Mouse (Mus musculus) monocyte, adult 2 months (primary cell): ENCODE measurements around the gene Cops3.

Source experiments
- DNase-seq, 2 experiments: peaks; one replicate each; pipeline ENCODE4 v3.0.0; 2022; ENCODE audit warnings: low spot score in 2 of 2, low read depth in 1 of 2

Cops3 gene

GRCm38 (mm10) chr11:59811211-59811610, 28.4 kb downstream of the Cops3 start:
- DNase-seq = no peak

DNA sequence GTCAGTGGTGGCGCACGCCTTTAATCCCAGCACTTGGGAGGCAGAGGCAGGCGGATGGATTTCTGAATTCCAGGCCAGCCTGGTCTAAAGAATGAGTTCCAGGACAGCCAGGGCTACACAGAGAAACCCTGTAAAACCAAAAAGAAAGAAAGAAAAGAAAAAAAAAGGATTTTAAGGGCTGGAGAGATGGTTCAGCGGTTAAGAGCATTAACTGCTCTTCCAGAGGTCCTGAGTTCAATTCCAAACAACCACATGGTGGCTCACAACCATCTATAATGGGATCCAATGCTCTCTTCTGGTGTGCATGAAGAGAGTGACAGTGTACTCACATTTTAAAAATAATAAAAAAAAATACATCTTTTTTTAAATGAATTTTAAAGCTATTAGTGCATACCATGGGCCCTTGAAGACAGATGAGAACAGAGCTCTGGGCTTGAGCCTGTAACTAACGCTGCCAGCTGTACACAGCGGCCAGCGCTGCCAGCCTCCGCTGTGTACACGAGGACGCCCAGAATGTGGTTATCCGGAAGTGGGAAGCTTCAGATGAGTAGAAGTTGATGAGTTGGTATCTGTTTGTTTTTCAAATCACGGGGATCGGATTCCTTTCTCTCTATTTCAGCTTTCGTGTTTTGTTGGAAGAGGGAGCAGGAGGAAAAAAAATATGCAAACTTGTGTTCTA, 29.0 kb downstream of the Cops3 start:
- no peak for DNase-seq

GRCm38 (mm10) chr11:59809670-59810474, 29.8 kb downstream of the Cops3 start, which contains the start of gene Flcn:
Flcn (minus strand) TSS chr11:59810016.
- peak; percentile 68 to 86 for DNase-seq

GRCm38 (mm10) chr11:59809071-59809669, 30.5 kb downstream of the Cops3 start:
- DNase-seq = no peak

DNA sequence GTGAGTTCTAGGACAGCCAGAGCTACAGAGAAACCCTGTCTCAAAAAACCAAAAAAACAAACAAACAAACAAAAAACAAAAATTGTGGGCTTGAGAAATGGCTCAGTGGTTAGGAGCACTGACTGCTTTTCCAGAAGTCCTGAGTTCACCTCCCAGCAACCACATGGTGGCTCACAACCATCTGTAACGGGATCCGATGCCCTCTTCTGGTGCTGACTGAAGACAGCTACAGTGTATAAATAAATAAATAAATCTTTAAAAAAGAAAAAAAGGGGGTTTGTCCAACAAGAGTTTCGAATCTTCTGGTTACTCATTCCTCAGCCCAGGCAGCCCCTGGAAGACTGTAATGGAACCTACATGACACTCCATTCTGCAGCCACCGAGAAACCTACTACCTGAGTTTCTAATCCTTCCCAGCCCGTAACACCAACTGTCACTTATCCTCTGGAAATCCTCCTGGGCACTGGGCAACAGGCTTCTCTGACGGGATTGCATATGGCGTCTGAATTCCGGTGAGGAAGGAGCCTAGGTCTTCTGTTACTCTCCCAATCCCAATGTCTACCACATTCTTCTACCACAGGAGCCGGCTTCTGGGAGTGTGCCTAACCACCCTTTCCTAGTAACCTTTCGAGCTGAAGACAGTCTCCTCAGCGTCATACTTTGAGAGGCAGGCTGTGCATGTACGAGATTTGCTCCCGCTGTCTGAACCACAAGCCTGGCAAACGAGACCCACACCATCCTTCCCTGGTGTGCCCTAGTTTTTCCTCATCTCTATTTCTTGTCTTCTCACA, 31.3 kb downstream of the Cops3 start:
- no peak for DNase-seq

DNA sequence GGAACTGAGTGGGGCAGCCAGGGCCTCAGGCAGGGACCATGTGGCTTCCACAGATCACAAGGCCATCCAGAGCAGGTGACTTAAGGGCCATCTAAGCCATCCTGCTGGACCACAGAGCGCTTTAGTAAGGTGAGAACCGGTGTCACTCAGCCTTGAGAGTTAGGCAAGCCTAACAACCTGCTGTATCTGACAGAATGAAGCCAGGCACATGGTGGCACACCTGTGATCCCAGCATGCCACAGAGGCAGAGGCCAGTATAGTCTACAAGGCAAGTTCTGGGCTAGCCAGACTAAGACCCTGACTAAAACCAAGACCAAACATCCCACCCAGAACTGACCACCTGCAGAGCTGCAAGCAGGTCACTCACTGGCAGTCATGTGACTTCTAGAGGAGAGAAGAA, 34.0 kb downstream of the Cops3 start:
- DNase-seq = no peak

DNA sequence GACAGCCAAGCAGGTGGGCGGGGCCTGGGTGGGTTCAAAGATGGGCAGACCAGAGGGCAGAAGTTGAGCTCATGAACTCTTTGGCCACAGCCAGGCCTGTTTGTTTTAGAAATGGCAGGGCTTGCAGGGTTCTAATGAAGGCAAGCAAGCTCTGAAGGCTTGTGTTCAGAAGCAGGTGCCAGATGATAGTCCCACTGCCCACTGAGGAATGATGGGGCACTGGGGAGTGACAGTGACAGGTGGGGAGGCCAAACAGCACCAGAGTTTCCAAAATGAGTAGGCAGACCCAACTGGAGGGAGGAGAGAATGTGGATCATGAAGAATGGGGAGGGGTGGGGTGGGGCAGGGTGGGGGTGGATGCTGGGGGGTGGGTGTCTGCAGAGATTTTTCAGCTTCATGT, 34.4 kb downstream of the Cops3 start:
- DNase-seq = no peak

- no peak for DNase-seq
Observed at GRCm38 (mm10) chr11:59804409-59805110, 35.1 kb downstream of the Cops3 start.

- no peak for DNase-seq
Observed at GRCm38 (mm10) chr11:59803516-59803915, 36.1 kb downstream of the Cops3 start.

DNA sequence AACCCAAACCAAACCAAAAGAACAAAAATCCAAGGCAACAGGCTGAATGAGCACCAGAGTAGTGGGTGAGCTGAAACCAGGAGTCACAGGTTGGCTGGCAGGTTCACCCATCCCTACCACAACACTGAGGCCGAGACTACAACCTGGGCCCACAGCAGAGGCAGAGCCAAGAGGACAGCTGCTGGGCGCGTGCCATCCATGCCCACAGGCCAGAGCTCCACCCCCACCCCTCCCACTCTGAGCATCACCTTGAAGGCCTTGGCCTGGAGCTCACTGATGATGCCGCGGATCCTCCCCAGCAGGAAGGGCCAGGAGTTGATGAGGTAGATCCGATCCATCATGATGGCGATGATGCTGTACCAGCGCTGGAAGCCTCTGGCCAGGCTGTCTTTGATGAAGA, 37.8 kb downstream of the Cops3 start:
- DNase-seq = no peak

DNA sequence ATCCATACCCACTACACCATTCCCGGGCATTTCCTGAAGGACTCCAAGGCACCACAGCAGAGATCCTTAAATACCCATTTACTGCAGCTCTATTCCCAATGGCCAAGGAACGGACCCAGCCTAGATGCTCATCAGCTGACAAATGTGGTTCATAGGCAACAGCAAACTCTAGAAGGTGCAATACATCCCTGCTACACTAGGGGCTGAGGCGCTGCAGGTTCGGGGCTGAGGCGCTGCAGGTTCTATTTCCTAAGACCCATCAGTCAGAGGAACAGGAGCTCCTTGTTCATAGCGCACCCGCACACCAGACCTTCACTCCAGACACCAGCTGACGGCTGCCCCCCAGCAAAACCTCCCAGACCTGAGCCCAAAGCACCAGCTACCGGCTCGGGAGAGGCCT, 39.2 kb downstream of the Cops3 start:
- no peak for DNase-seq

DNA sequence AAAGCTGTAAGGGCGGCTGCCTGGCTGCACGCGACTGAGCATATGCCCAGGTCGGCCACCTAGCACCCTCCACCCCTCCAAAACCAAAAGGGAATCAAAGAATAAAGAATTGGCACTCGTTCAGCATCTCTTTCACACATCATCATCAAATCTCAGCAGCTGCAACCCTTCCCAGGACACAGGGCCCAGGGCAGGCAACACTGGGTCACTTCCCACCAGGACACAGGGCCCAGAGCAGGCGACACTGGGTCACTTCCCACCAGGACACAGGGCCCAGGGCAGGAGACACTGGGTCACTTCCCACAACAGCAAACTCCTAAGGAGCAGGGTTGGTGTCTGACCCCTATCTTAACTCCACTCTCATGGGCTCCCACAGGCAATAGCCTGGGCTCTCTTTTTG, 46.2 kb downstream of the Cops3 start:
- no peak for DNase-seq

GRCm38 (mm10) chr11:59789311-59789710, 50.3 kb downstream of the Cops3 start:
- no peak for DNase-seq

GRCm38 (mm10) chr11:59787199-59787781, 52.3 kb downstream of the Cops3 start, which contains the start of gene Pld6:
Pld6 (minus strand) TSS chr11:59787645.
- no peak for DNase-seq

DNA sequence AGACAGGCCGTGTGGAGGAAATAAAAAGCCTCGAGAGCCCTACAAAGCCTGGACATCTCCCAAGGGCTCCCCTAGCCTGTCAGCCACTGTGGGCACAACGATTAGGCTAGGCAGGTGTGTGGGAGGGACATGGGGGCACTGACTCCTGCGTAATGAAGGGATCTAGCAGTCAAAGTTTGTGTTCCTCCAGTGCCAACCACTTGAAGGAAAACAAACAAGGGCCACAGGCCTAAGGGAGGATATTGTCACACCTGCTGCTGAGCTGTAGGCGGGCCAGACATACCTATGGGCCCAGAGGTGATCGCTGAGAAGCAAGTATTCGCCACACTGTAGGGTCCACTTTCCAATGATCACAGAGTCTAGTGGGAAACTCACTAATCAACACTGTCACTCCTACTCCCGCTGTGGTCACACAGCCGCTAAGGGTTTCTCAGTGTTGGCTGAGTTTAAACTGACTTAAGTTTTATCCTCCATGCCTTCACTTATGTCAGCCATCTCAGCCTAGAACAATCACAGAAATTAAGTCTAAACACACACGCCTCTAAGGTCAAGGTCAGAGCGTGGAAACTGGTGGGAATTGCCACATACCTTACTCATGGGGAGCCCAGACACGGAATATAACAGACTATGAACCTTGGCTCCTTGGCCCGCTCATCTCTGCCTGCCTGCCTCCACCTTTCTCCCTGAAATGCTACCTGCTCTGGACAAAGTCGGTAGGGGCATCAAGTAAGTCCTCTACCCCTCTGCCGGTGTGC, 53.0 kb downstream of the Cops3 start:
- no peak for DNase-seq

DNA sequence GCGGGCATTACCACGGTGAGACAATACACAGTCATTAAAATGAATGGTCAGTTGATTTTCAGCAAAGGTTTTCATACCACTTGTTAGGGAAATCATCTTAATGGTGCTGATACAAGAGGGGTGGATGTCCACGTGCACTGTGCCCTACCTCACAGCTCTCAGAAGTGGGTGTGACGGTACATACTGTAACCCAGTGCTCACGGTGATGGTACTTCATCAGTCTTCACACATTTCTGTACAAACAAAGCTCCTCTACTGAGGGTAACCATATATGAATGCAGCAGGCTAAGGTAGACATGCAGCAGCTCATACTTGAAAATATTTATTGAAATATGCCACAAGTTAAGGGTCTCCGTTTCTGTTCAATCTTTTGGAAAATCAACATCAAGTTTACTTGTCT, 56.0 kb downstream of the Cops3 start:
- DNase-seq = no peak

GRCm38 (mm10) chr11:59782091-59782590, 57.5 kb downstream of the Cops3 start:
- DNase-seq = no peak

DNA sequence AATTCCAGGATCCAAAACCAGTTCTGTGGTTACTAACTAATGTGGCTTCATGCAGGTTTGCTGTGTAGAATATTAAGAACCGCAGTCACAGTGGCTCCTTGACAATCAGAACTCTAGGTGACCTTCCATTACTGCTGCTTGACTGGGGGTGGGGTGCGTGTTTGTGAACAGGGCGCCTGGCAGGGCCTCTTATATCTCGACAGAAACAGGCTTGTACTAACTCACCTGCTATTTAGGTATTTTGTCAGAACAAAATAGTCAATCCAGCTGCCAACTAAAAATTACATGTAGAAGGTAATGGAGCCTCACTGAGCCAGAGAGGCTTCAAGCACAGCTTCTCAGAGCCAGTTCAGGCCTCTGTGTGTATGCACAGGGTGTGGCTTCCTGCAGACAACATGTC, 59.4 kb downstream of the Cops3 start:
- DNase-seq = no peak

DNA sequence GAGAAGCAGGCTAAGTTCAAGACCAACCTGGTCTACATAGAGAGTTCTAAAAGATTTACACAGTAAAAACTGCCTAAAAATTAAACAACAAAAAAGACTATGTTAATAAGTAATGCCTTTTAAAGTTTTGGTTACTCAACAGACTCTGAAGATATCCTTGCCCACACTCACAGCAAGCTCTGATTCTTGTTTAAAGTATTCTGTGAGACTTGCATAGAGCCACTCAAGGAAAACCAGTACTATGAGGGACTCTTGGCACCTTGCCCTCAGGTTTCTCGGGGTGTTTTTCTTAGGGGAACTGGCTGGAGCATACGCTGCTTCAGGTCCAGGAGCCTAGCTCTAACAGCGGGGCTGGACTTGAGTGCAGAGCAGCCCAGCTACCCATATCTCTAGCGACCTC, 60.2 kb downstream of the Cops3 start:
- DNase-seq = no peak

GRCm38 (mm10) chr11:59778874-59779223, 60.8 kb downstream of the Cops3 start:
- DNase-seq = no peak
